Mouse (Mus musculus) liver, embryonic 12.5 days (tissue): Measurements from ENCODE around the gene Cdc42ep1. TPM values are rescaled to one million over a fixed set of nuclear protein-coding genes. Genes with fewer than 3 reads are reported as not detected.
"Not testable (repeated sequence)": the region's sequence is repeated elsewhere in the genome, so short reads cannot be mapped to it uniquely, and the experiment has no call there.

ENCODE experiments used
- ATAC-seq: fragments of 200-750 bp; cut with Nextera tagmentation; 2 replicates; pipeline ENCODE4 v1.8.0; 2017; ENCODE audit warnings: moderate number of reproducible peaks, mild to moderate bottlenecking, moderate library complexity
- H3K27ac ChIP-seq: fragments of 300-500 bp; sonication (generic); 2 replicates; pipeline ENCODE4 v1.5.1; 2016; ENCODE audit warnings: mild to moderate bottlenecking
- H3K27me3 ChIP-seq: fragments of 300-500 bp; sonication (generic); replicated peaks from 2 replicates; pipeline ENCODE4 v1.6.1; 2016; ENCODE audit warnings: mild to moderate bottlenecking, moderate library complexity
- H3K36me3 ChIP-seq: fragments of 300-500 bp; sonication (generic); 2 replicates; pipeline ENCODE4 v1.6.1; 2016; ENCODE audit warnings: mild to moderate bottlenecking, moderate library complexity
- H3K4me1 ChIP-seq: fragments of 300-500 bp; sonication (generic); 2 replicates; pipeline ENCODE4 v1.6.1; 2016
- H3K4me2 ChIP-seq: fragments of 300-500 bp; sonication (generic); 2 replicates; pipeline ENCODE4 v1.6.1; 2016; ENCODE audit warnings: mild to moderate bottlenecking, moderate library complexity
- H3K4me3 ChIP-seq: fragments of 300-500 bp; sonication (generic); 2 replicates; pipeline ENCODE4 v1.5.1; 2016; ENCODE audit warnings: mild to moderate bottlenecking, moderate library complexity
- H3K9ac ChIP-seq: fragments of 300-500 bp; sonication (generic); 2 replicates; pipeline ENCODE4 v1.6.1; 2016; ENCODE audit warnings: mild to moderate bottlenecking, moderate library complexity
- H3K9me3 ChIP-seq: fragments of 300-500 bp; sonication (generic); replicated peaks from 2 replicates; pipeline ENCODE4 v1.6.1; 2016; ENCODE audit warnings: mild to moderate bottlenecking, moderate library complexity
- WGBS: fragments of 180-500 bp; shearing (Covaris S2); methylation state at CpG from one replicate; pipeline ENCODE4 v1.1.7; 2016; ENCODE audit not compliant: insufficient replicate concordance; 5-methylcytosine and 5-hydroxymethylcytosine counted together
- polyA plus RNA-seq: library from polyadenylated mRNA; unstranded; fragments of >200 nt; fragmentation: Nextera tagmentation; extraction: Ambion mirVana; gene quantifications from 2 replicates; pipeline ENCODE4 v1.2.1, GENCODE M21; 2016

Cdc42ep1 gene
- polyA plus RNA-seq, 1 experiment from 2014 or later: 17.6 TPM

DNA sequence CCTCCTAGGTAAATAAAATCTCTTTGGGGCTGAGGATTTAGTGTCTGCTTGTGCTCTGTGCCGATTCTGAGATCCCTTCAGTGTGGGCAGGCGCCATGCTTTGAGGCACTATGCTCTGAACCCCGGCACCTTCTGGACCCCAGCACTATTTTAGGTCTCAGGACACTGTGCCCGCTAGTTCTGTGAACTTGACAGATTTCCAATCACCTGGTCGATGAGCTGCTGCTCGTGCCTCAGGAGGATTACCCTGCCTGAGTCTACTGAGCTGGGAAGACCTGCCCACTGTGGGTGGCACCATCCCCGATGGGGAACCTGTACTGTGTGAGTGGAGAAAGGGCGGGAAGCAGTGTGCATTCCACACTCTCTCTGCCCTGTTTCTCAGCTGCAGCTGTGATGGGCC, 32.6 kb downstream of the Cdc42ep1 start:
- no peak for ATAC-seq
- H3K9me3 ChIP-seq: no peaks in the 10 kb centered on the region
- no peak overlapping the region for H3K9ac ChIP-seq
- no peak overlapping the region for H3K27ac ChIP-seq
- no peak overlapping the region for H3K4me3 ChIP-seq
- WGBS: 76% methylated on average over 8 of the region's 8 CpGs
- peaks cover 6% of the 10 kb centered on the region for H3K36me3 ChIP-seq
- no peaks in the 10 kb centered on the region for H3K27me3 ChIP-seq
- H3K4me2 ChIP-seq: no peak overlapping the region
- peaks cover 47% of the 10 kb centered on the region for H3K4me1 ChIP-seq

DNA sequence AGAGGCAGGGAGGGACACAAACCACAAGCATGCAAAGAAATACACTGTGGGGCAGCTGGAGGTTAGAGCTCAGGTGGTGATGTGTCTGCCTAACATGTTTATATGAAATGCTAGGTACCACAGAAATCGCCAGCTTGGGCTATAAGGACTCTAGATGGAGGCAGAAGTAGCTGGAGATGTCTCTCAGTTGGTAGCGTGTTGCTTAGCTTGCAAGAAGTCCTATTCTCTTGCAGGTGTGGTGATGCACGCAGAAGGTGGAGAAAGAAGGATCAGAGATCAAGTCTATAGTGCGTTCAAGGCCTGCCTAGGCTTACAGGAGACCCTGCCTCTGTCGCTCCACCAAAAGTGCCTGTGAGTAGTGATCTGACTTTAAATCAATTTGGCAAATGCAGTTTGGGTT, 33.1 kb downstream of the Cdc42ep1 start:
- Histone ChIP-seq H3K4me3 (no peak overlapping the region), H3K27ac (peak overlapping the region; percentile 96), H3K9me3 (no peaks in the 10 kb centered on the region), H3K9ac (no peak overlapping the region), H3K4me1 (peaks cover 52% of the 10 kb centered on the region), H3K4me2 (peak overlapping the region; percentile 96; the same call in 1 of the 2 replicates), H3K36me3 (peaks cover 11% of the 10 kb centered on the region), H3K27me3 (no peaks in the 10 kb centered on the region)
- ATAC-seq: no peak
- WGBS: 82% methylated on average over 5 of the region's 5 CpGs

- H3K9me3 ChIP-seq: no peaks in the 10 kb centered on the region
- peak; percentile 36 for ATAC-seq
- peak overlapping the region; percentile 91 for H3K9ac ChIP-seq
- peak overlapping the region; percentile 96 for H3K27ac ChIP-seq
- H3K36me3 ChIP-seq: peaks cover 18% of the 10 kb centered on the region
- peak overlapping the region; percentile 92 for H3K4me3 ChIP-seq
- peaks cover 52% of the 10 kb centered on the region for H3K4me1 ChIP-seq
- 1% methylated on average over 17 of the region's 17 CpGs for WGBS
- no peaks in the 10 kb centered on the region for H3K27me3 ChIP-seq
- H3K4me2 ChIP-seq: peak overlapping the region; percentile 96
These were observed 33.9 kb downstream of the Cdc42ep1 start for GRCm38 (mm10) chr15:78876258-78876696.

- H3K9ac ChIP-seq: peak within 1 kb of the TSS; percentile 91
- H3K4me2 ChIP-seq: peak within 1 kb of the TSS; percentile 96
- peak within 1 kb of the TSS; percentile 96 for H3K27ac ChIP-seq
- peak; percentile 87 for ATAC-seq
- peak within 1 kb of the TSS; percentile 92 for H3K4me3 ChIP-seq
- H3K27me3 ChIP-seq: no peaks in the 10 kb centered on the region
- under 1% methylated on average over 80 of the region's 95 CpGs for WGBS
- peaks cover 28% of the 10 kb centered on the region for H3K36me3 ChIP-seq
- H3K4me1 ChIP-seq: peaks cover 49% of the 10 kb centered on the region
- H3K9me3 ChIP-seq: no peaks in the 10 kb centered on the region
These were observed 34.8 kb downstream of the Cdc42ep1 start, which contains the start of gene Gga1 for GRCm38 (mm10) chr15:78876991-78877809. Gga1 (plus strand) TSS chr15:78877190.

- H3K4me1 ChIP-seq: peaks cover 47% of the 10 kb centered on the region
- 1% methylated on average over 17 of the region's 17 CpGs for WGBS
- H3K36me3 ChIP-seq: peaks cover 35% of the 10 kb centered on the region
- H3K4me3 ChIP-seq: peak overlapping the region; percentile 92
- peak overlapping the region; percentile 91 for H3K9ac ChIP-seq
- ATAC-seq: no peak
- no peaks in the 10 kb centered on the region for H3K9me3 ChIP-seq
- H3K27me3 ChIP-seq: no peaks in the 10 kb centered on the region
- peak overlapping the region; percentile 96 for H3K4me2 ChIP-seq
- H3K27ac ChIP-seq: peak overlapping the region; percentile 96
These were observed 35.5 kb downstream of the Cdc42ep1 start for GRCm38 (mm10) chr15:78877810-78878390.

DNA sequence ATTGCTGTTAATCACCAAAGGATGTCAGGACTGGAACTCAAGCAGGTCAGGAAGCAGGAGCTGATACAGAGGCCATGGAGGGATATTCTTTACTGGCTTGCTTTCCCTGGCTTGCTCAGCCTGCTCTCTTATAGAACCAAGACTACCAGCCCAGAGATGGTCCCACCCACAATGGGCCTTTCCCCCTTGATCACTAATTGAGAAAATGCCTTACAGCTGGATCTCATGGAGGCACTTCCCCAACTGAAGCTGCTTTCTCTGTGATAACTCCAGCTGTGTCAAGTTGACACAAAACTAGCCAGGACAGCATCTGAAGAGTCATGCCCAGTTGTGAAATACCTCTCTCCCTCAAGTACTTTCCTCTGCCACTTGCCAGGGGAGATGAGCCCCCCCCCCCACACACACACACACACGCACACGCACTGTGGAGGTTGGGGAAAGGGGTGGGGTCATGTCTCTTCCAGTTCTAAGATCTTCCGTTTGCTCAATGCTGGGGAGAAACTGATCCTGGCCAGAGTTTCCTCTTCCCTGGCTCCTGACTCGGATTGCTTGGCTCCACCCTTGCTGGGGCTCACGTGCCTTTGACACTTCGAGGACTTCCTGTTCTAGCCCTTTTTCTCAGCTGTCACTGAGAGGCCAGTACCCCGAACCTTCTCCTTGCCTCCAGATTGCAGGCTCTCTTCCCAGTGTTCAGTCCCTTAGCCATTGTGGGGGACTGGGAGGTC, 36.5 kb downstream of the Cdc42ep1 start:
- not testable (repeated sequence) for H3K9me3 ChIP-seq, H3K27me3 ChIP-seq, H3K9ac ChIP-seq, ATAC-seq, H3K4me3 ChIP-seq
- 35% methylated on average over 7 of the region's 7 CpGs for WGBS
- H3K36me3 ChIP-seq: peaks cover 45% of the 10 kb centered on the region
- H3K27ac ChIP-seq: peak overlapping the region; percentile 96
- H3K4me2 ChIP-seq: peak overlapping the region; percentile 96
- H3K4me1 ChIP-seq: peaks cover 47% of the 10 kb centered on the region

DNA sequence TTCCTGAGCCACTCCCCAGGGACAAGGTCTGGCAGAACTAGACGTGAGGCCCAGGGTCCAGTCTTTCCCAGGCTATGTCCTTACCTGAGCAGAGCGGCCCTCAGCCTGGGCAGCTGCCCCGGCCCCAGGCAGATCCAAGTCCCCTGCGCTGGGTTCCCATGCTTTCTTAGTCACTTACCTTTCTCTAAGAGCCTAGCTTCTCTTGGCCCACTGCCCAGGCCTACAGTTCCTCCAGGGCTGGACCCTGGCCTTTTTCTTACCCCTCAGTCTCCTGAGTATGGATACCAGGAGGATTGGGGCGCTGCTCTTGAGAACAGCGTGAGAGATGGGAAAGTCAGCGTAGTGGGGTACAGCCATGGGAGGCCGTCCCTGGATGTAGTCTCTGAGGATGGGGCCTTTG, 38.0 kb downstream of the Cdc42ep1 start:
- Histone ChIP-seq H3K4me3 (no peak overlapping the region), H3K27ac (no peak overlapping the region), H3K4me1 (peaks cover 43% of the 10 kb centered on the region), H3K36me3 (peaks cover 59% of the 10 kb centered on the region), H3K27me3 (no peaks in the 10 kb centered on the region), H3K9ac (no peak overlapping the region), H3K4me2 (no peak overlapping the region), H3K9me3 (no peaks in the 10 kb centered on the region)
- no peak for ATAC-seq
- WGBS: 89% methylated on average over 8 of the region's 8 CpGs

DNA sequence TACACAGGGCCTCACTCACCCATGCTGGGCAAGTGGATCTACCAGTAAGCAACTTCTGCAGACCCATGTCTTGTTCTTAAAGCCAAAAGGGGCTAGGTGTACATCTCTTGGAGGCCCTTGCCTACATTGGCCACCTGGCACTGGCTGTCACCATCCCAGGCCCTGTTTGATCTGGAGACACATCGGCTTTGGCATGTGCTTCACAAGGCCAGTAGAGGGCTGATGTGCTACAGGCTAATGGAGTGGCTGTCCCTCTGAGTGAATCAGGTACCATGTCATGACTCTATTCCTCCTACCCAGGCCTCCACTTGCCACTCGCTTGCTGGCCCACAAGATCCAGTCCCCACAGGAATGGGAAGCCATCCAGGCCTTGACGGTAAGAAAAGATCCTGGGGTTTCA, 39.4 kb downstream of the Cdc42ep1 start:
- ATAC-seq: no peak
- peaks cover 29% of the 10 kb centered on the region for H3K4me1 ChIP-seq
- H3K4me3 ChIP-seq: no peak overlapping the region
- H3K27me3 ChIP-seq: no peaks in the 10 kb centered on the region
- 79% methylated on average over 3 of the region's 3 CpGs for WGBS
- H3K4me2 ChIP-seq: no peak overlapping the region
- no peaks in the 10 kb centered on the region for H3K9me3 ChIP-seq
- H3K27ac ChIP-seq: no peak overlapping the region
- peaks cover 73% of the 10 kb centered on the region for H3K36me3 ChIP-seq
- H3K9ac ChIP-seq: no peak overlapping the region

- Histone ChIP-seq H3K9me3 (no peaks in the 10 kb centered on the region), H3K4me3 (no peak overlapping the region), H3K4me2 (peak overlapping the region; percentile 46), H3K36me3 (peaks cover 96% of the 10 kb centered on the region), H3K9ac (peak overlapping the region; percentile 45; the same call in 1 of the 2 replicates), H3K27ac (peak overlapping the region; percentile 18), H3K4me1 (peaks cover 62% of the 10 kb centered on the region), H3K27me3 (no peaks in the 10 kb centered on the region)
- WGBS: 38% methylated on average over 13 of the region's 13 CpGs
- ATAC-seq: peak; percentile 67
These were observed 47.0 kb downstream of the Cdc42ep1 start for GRCm38 (mm10) chr15:78889401-78889853.

GRCm38 (mm10) chr15:78892440-78892839, 50.0 kb downstream of the Cdc42ep1 start:
- ATAC-seq: peak; percentile 43
- H3K27ac ChIP-seq: peak overlapping the region; percentile 88
- no peaks in the 10 kb centered on the region for H3K27me3 ChIP-seq
- H3K4me1 ChIP-seq: peaks cover 88% of the 10 kb centered on the region
- H3K9ac ChIP-seq: peak overlapping the region; percentile 28
- H3K9me3 ChIP-seq: no peaks in the 10 kb centered on the region
- 30% methylated on average over 7 of the region's 7 CpGs for WGBS
- H3K4me2 ChIP-seq: peak overlapping the region; percentile 39
- H3K36me3 ChIP-seq: peaks cover 67% of the 10 kb centered on the region
- H3K4me3 ChIP-seq: no peak overlapping the region

GRCm38 (mm10) chr15:78894726-78895125, 52.3 kb downstream of the Cdc42ep1 start:
- 37% methylated on average over 13 of the region's 13 CpGs for WGBS
- no peaks in the 10 kb centered on the region for H3K9me3 ChIP-seq
- H3K9ac ChIP-seq: peak overlapping the region; percentile 83
- peak overlapping the region; percentile 88 for H3K27ac ChIP-seq
- H3K4me2 ChIP-seq: peak overlapping the region; percentile 90
- 0 out of 2 replicates have a peak overlapping the region, but pooled peaks have one; percentile 7 for H3K4me3 ChIP-seq
- H3K36me3 ChIP-seq: peaks cover 44% of the 10 kb centered on the region
- no peaks in the 10 kb centered on the region for H3K27me3 ChIP-seq
- H3K4me1 ChIP-seq: peaks cover 94% of the 10 kb centered on the region
- ATAC-seq: no peak
